Mouse (Mus musculus) ES-Bruce4 (cell line): Measurements from ENCODE around the gene Taok3. TPM values are rescaled to one million over a fixed set of nuclear protein-coding genes. Genes with fewer than 3 reads are reported as not detected.

Source experiments
- H3K27ac ChIP-seq: 2 replicates; pipeline ENCODE4 v1.5.1; 2012; ENCODE audit warnings: low read length, inconsistent platforms; ENCODE audit not compliant: insufficient read depth
- H3K27me3 ChIP-seq: 2 replicates; pipeline ENCODE4 v1.6.1; 2012; ENCODE audit warnings: mild to moderate bottlenecking, low read length, inconsistent platforms; ENCODE audit not compliant: control insufficient read depth, poor library complexity, insufficient read depth, severe bottlenecking
- H3K36me3 ChIP-seq: 2 replicates; pipeline ENCODE4 v1.6.1; 2012; ENCODE audit warnings: inconsistent platforms, mild to moderate bottlenecking, low read length, moderate library complexity; ENCODE audit not compliant: control insufficient read depth, poor library complexity, insufficient read depth, severe bottlenecking
- H3K4me1 ChIP-seq: one replicate; pipeline ENCODE4 v1.8.1; 2011; ENCODE audit warnings: low read length; ENCODE audit not compliant: control insufficient read depth, insufficient read depth
- H3K4me3 ChIP-seq: 2 replicates; pipeline ENCODE4 v1.5.1; 2011; ENCODE audit warnings: low read depth, mild to moderate bottlenecking, low read length
- H3K9ac ChIP-seq: 2 replicates; pipeline ENCODE4 v1.6.1; 2012; ENCODE audit warnings: low read depth, mild to moderate bottlenecking, inconsistent platforms; ENCODE audit not compliant: poor library complexity, severe bottlenecking
- H3K9me3 ChIP-seq: replicated peaks from 2 replicates; pipeline ENCODE4 v1.6.1; 2012; ENCODE audit warnings: mild to moderate bottlenecking, low read length, inconsistent platforms; ENCODE audit not compliant: control insufficient read depth, poor library complexity, insufficient read depth, severe bottlenecking
- CTCF ChIP-seq: IDR thresholded peaks from one replicate; pipeline ENCODE4 v1.8.1; 2011; ENCODE audit warnings: low read depth, low read length
- EP300 ChIP-seq: IDR thresholded peaks from 2 replicates; pipeline ENCODE4 v1.6.1; 2011; ENCODE audit warnings: low read depth, low read length; ENCODE audit not compliant: insufficient read depth
- POLR2A ChIP-seq: IDR thresholded peaks from one replicate; pipeline ENCODE4 v1.8.1; 2011; ENCODE audit warnings: low read length; ENCODE audit not compliant: insufficient read depth
- polyA plus RNA-seq: library from polyadenylated mRNA; stranded (reverse); fragments of >200 nt; gene quantifications from 2 replicates; pipeline ENCODE4 v1.2.4, GENCODE M21; 2011; ENCODE audit warnings: low read depth; ENCODE audit not compliant: missing spikeins, insufficient read depth, insufficient read length

Gene Taok3
- polyA plus RNA-seq, 1 experiment, result 27.3 TPM

DNA sequence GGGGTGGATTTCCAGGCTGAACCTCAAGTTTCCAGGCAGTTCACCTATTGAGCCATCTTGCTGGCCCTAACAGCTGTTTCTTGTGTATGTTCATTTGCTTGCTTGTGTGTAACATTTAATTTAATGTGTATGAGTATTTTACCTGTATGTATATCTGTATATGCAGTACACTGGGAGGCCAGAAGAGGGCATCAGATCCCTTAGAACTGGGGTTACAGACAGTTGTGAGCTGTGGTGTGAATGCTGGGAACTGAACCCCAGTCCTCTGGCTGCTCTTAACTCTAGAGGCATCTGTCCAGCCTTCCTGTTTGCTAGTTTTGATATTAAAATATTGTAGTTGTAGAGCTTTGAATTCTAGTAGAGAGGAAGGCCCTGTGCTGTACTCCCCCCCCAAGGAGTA, 33.0 kb downstream of the Taok3 start:
- TF ChIP-seq POLR2A, result no peak
- TF ChIP-seq EP300, result no peak
- no peak for TF ChIP-seq CTCF
- Histone ChIP-seq H3K4me1 (no peaks in the 10 kb centered on the region), H3K36me3 (no peaks in the 10 kb centered on the region), H3K27me3 (no peaks in the 10 kb centered on the region), H3K9ac (no peak overlapping the region), H3K4me3 (no peak overlapping the region), H3K27ac (no peak overlapping the region), H3K9me3 (no peaks in the 10 kb centered on the region)

DNA sequence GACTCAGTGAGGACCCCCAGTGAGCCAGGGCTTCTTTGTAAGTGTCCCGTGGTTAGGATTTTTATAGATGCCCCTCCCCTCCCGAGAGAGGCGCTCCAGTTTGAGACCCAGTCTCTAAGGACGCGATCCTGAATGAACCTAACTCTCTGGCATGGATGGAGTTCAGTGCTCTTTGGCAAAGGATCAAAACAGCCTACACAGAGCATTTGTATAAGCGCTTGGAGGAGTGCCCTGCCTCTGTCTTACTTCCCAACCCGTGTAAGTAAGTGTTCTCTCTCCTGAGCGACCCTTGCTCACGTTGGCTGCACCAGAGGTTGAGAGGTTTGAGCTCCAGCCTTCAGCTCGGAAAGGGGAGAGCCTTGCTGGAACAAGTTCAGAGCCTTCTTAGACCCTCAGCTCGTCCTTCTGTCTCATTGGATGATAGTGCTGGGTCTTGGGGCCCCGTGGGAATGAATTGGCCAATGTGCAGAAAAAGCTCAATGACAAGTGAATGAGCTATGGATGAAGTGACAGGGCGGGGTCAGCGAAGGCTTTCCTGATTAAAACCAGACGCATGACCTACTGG, 33.7 kb downstream of the Taok3 start:
- no peak overlapping the region for H3K9ac ChIP-seq
- TF ChIP-seq EP300 (no peak), CTCF (no peak)
- H3K27ac ChIP-seq, result no peak overlapping the region
- no peak overlapping the region for H3K4me3 ChIP-seq
- no peaks in the 10 kb centered on the region for H3K9me3 ChIP-seq
- no peaks in the 10 kb centered on the region for H3K27me3 ChIP-seq
- no peaks in the 10 kb centered on the region for H3K4me1 ChIP-seq
- no peaks in the 10 kb centered on the region for H3K36me3 ChIP-seq

DNA sequence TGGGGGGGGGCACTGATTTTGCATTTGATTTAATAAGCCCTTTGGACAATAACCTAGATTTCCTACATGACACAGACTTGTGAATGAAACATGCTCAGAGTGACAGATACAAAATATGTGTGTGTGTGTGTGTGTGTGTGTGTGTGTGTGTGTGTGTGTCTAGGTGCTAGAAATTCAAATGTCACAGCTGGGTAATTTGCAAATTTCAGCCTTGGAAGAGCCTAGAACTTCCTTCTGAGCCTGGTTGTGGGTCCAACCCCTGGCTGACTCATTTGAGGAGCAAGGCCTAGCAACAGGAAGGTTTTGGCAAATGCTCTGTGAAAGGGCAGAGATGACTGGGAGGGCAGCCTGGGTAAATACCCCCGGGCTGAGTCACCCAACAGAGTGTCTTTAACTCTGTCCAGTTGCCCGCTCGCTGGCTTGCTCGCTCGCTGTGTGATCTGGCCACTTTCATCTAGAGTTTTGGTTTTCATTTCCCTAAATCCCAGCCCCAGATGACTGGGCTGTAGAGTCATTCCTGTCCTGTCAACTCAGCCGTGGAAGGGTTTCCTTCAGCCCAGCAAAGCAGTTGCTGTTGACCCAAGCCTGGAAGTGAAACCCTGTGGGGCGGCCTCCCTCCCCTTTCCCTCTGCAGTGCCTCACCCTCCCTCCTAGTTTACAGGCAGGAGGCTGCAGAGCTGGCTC, 38.5 kb downstream of the Taok3 start:
- no peak for TF ChIP-seq POLR2A
- TF ChIP-seq EP300, result no peak
- TF ChIP-seq CTCF, result no peak
- no peaks in the 10 kb centered on the region for H3K9me3 ChIP-seq
- no peaks in the 10 kb centered on the region for H3K36me3 ChIP-seq
- no peak overlapping the region for H3K27ac ChIP-seq
- no peak overlapping the region for H3K9ac ChIP-seq
- H3K27me3 ChIP-seq, result no peaks in the 10 kb centered on the region
- H3K4me1 ChIP-seq, result no peaks in the 10 kb centered on the region
- no peak overlapping the region for H3K4me3 ChIP-seq

DNA sequence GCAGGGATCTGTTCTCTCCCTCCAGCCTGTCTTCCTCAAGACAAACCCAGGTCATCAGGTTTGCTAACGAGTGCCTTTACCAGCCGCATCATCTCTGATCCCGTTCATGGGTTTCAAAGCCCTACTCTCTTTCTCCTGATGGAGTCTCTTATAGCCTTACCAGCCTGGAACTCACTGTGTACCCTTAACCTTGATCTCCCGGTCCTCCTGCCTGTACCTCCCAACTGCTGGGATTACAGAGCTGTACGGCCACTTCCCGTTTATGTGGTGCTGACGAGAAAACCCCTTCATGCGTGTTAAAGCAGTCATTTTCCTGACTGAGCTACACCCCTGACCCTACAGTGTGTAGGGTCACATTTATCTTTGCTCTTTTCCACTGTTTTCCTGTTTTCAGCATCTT, 39.4 kb downstream of the Taok3 start:
- Histone ChIP-seq H3K27me3 (no peaks in the 10 kb centered on the region), H3K4me3 (no peak overlapping the region), H3K4me1 (no peaks in the 10 kb centered on the region), H3K36me3 (no peaks in the 10 kb centered on the region), H3K9me3 (no peaks in the 10 kb centered on the region), H3K9ac (no peak overlapping the region), H3K27ac (no peak overlapping the region)
- TF ChIP-seq CTCF, result no peak
- no peak for TF ChIP-seq EP300

DNA sequence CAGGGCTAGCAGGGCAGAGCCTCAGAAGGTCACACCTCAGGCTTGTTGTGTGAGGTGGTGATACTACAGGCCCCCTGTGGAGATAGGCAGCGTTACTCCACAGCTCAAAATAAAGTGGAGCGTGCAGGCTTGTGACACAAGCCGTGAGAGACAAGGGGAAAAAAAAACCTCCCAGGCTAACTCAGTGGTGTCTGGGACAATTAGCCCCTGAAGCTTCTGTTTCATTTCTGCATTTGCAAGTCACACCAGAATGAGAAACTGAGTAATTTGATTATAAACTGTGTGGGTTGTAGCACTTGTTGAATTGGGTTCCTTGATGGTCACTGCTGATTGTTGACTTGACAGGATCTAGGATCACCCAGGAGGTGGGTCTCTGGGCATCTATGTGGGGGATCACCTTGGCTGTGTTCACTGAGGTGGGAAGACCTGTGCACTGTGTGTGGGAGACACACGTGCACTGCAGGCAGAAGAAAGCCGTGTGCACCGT, 39.9 kb downstream of the Taok3 start:
- Histone ChIP-seq H3K4me3 (no peak overlapping the region), H3K9ac (no peak overlapping the region), H3K36me3 (no peaks in the 10 kb centered on the region), H3K9me3 (no peaks in the 10 kb centered on the region), H3K4me1 (no peaks in the 10 kb centered on the region), H3K27me3 (no peaks in the 10 kb centered on the region), H3K27ac (no peak overlapping the region)
- TF ChIP-seq CTCF, result no peak
- no peak for TF ChIP-seq EP300
- TF ChIP-seq POLR2A, result no peak

DNA sequence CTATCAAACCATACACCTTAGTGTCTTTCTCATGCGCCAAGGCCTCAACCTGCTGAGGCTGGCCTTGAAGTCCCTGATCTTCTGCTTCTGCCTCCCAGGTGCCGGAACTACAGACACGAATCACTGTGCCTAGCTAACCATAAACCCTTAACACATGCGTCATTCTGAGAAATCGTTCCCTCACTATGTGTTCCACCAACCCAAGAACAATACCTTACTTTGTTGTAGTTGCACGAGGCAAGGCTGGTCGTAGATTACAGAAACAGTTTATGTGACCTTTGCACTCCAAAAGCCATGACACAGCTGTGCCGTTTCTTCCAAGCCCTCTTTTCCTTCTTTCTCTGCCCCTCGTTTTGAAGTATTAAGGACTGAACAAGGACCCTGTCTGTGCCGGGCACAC, 40.6 kb downstream of the Taok3 start:
- Histone ChIP-seq H3K4me3 (no peak overlapping the region), H3K27ac (no peak overlapping the region)
- TF ChIP-seq CTCF, result no peak
- no peak for TF ChIP-seq EP300
- no peak for TF ChIP-seq POLR2A

More for the DNA sequence above, 40.6 kb downstream of the Taok3 start:
- Histone ChIP-seq H3K36me3 (no peaks in the 10 kb centered on the region), H3K27me3 (no peaks in the 10 kb centered on the region), H3K9ac (no peak overlapping the region), H3K4me1 (no peaks in the 10 kb centered on the region), H3K9me3 (no peaks in the 10 kb centered on the region)
